Mouse (Mus musculus) megakaryocyte, embryonic 14.5 days (primary cell): ENCODE data around the gene Rrp1. TPM values are rescaled to one million over a fixed set of nuclear protein-coding genes. Genes with fewer than 3 reads are reported as not detected.

ENCODE experiments used
- H3K27me3 ChIP-seq: replicated peaks from 2 replicates; pipeline ENCODE3; 2012; ENCODE audit warnings: inconsistent platforms
- H3K36me3 ChIP-seq: replicated peaks from 2 replicates; pipeline ENCODE3; 2012; ENCODE audit warnings: low read length, inconsistent platforms, mixed read lengths
- H3K4me1 ChIP-seq: 2 replicates; pipeline ENCODE4 v1.6.1; 2012; ENCODE audit warnings: inconsistent platforms
- H3K4me3 ChIP-seq: replicated peaks from 2 replicates; pipeline ENCODE3; 2012; ENCODE audit warnings: moderate library complexity, mild to moderate bottlenecking, inconsistent platforms
- H3K9me3 ChIP-seq: 2 replicates; pipeline ENCODE4 v1.6.1; 2012; ENCODE audit warnings: inconsistent platforms
- FLI1 ChIP-seq: IDR thresholded peaks from 2 replicates; pipeline ENCODE4 v1.6.1; 2012; ENCODE audit warnings: low read length, inconsistent platforms, mixed read lengths
- GATA1 ChIP-seq: IDR thresholded peaks from 3 replicates; pipeline ENCODE4 v1.6.1; 2012; ENCODE audit warnings: mixed read lengths, low read length, inconsistent platforms, borderline replicate concordance
- polyA plus RNA-seq: library from polyadenylated mRNA; stranded (reverse); fragments of >175 nt; gene quantifications from 2 replicates; pipeline ENCODE4 v1.2.3, GENCODE M21; 2012; ENCODE audit warnings: low replicate concordance; ENCODE audit not compliant: insufficient read depth

Rrp1 gene
- polyA plus RNA-seq, 1 experiment, result 210 TPM

- Histone ChIP-seq H3K9me3 (no peaks in the 10 kb centered on the region), H3K4me3 (peak within 1 kb of the TSS; percentile 93), H3K36me3 (peaks cover 31% of the 10 kb centered on the region), H3K27me3 (peaks cover 5% of the 10 kb centered on the region), H3K4me1 (peaks cover 86% of the 10 kb centered on the region)
- TF ChIP-seq FLI1 (no peak), GATA1 (no peak)
Observed at GRCm38 (mm10) chr10:78351887-78352665, 60.8 kb downstream of the Rrp1 start, which contains the start of gene Agpat3. TSS of gene Agpat3 (minus strand) at chr10:78352489.

- Histone ChIP-seq H3K9me3 (no peaks in the 10 kb centered on the region), H3K4me1 (peaks cover 88% of the 10 kb centered on the region), H3K4me3 (peak overlapping the region; percentile 93), H3K36me3 (peaks cover 32% of the 10 kb centered on the region), H3K27me3 (peaks cover 5% of the 10 kb centered on the region)
- no peak for TF ChIP-seq GATA1
Observed at GRCm38 (mm10) chr10:78351564-78351886, 61.3 kb downstream of the Rrp1 start.

- TF ChIP-seq FLI1 (no peak), GATA1 (no peak)
- H3K27me3 ChIP-seq, result peaks cover 5% of the 10 kb centered on the region
- peaks cover 88% of the 10 kb centered on the region for H3K4me1 ChIP-seq
- H3K4me3 ChIP-seq, result peak overlapping the region; percentile 93
- H3K36me3 ChIP-seq, result peaks cover 37% of the 10 kb centered on the region
- H3K9me3 ChIP-seq, result no peaks in the 10 kb centered on the region
Observed at GRCm38 (mm10) chr10:78350796-78351556, 61.9 kb downstream of the Rrp1 start.

Other genes starting within 250 kb of the Rrp1 start
- 44.9 and 59.7 TPM in 2 replicates for gene D10Jhu81e, start 243.3 kb downstream of the Rrp1 start, polyA plus RNA-seq
- gene Pwp2, start 227.9 kb downstream of the Rrp1 start, polyA plus RNA-seq, result 1.3 and 2.9 TPM in 2 replicates
- 11.0 and 13.6 TPM in 2 replicates for gene Trappc10, start 168.4 kb downstream of the Rrp1 start, polyA plus RNA-seq
- gene Agpat3, start 60.6 kb downstream of the Rrp1 start, polyA plus RNA-seq, result 205 and 237 TPM in 2 replicates
- gene Cstb, start 12.6 kb upstream of the Rrp1 start, polyA plus RNA-seq, result 8.0 and 101 TPM in 2 replicates
- gene Pdxk, start 51.9 kb upstream of the Rrp1 start, polyA plus RNA-seq, result 10.6 and 10.9 TPM in 2 replicates
- not detected in 2 replicates for gene Olfr1358, start 104.4 kb upstream of the Rrp1 start, polyA plus RNA-seq
- gene Ilvbl, start 161.3 kb upstream of the Rrp1 start, polyA plus RNA-seq, result 13.1 and 13.2 TPM in 2 replicates
- 2.0 and 2.8 TPM in 2 replicates for gene Syde1, start 178.9 kb upstream of the Rrp1 start, polyA plus RNA-seq
- 0.12 TPM in 1 of 2 replicates, not detected in the other for gene Olfr1357, start 205.0 kb upstream of the Rrp1 start, polyA plus RNA-seq